Mouse (Mus musculus): ENCODE measurements around the gene Nudt5.
"Not testable (repeated sequence)": the region's sequence is repeated elsewhere in the genome, so short reads cannot be mapped to it uniquely, and the experiment has no call there.

DNA sequence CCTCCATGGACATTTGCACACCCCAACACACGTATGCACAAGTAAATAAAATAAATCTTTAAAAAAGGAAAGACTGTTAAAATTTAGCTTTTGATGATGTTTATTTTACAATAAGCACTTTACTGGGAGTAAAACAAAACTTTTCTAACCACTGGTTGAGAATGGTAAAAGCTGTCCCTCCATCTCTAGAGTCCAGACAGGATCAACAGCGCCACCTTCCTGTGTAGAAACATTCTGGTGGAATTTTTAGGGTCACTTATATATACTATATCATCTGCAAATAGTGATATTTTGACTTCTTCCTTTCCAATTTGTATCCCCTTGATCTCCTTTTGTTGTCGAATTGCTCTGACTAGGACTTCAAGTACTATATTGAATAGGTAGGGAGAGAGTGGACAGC, 38.6 kb upstream of the Nudt5 start:
- TF ChIP-seq POLR2A (IDR thresholded peaks at IDR 0.05; ENCODE audit: control insufficient read depth in 1 of 2, insufficient read depth in 1 of 2, low read depth in 1 of 2, low read length in 2 of 2, poor library complexity in 1 of 2); CHD2 (IDR thresholded peaks at IDR 0.05; ENCODE audit: low read length); RCOR1 (IDR thresholded peaks at IDR 0.05; ENCODE audit: low read depth, low read length); GATA1 (IDR thresholded peaks at IDR 0.05; ENCODE audit: low read depth, low read length); USF2 (IDR thresholded peaks at IDR 0.05; ENCODE audit: borderline replicate concordance in 1 of 2, insufficient read depth in 1 of 2, low read depth in 1 of 2, low read length in 2 of 2); EP300 (IDR thresholded peaks at IDR 0.05; ENCODE audit: low read depth in 1 of 2, low read length in 2 of 2); MAX (IDR thresholded peaks at IDR 0.05; ENCODE audit: low read length); NRF1 (IDR thresholded peaks at IDR 0.05; ENCODE audit: insufficient read depth, low read depth, low read length, poor library complexity, severe bottlenecking); E2F4 (IDR thresholded peaks at IDR 0.05; ENCODE audit: borderline replicate concordance, low read depth, low read length): not testable (repeated sequence)
- peak; percentile 33 to 69 (median 35) for TF ChIP-seq CTCF (IDR thresholded peaks at IDR 0.05 in 2 of 3, conservative IDR thresholded peaks at IDR 0.05 in 1 of 3; ENCODE audit: control insufficient read depth in 1 of 3, insufficient read depth in 1 of 3, low read depth in 2 of 3, low read length in 3 of 3, poor library complexity in 1 of 3, severe bottlenecking in 1 of 3)
